Mouse (Mus musculus): Measurements from ENCODE around the gene Nhsl1. TPM values are rescaled to one million over a fixed set of nuclear protein-coding genes. Genes with fewer than 3 reads are reported as not detected.

Gene Nhsl1
- total and polyA plus RNA-seq, 3 experiments: not detected

GRCm38 (mm10) chr10:18400998-18401397, 82.2 kb downstream of the Nhsl1 start:
- Histone ChIP-seq H3K36me3 (ENCODE audit: control insufficient read depth in 1 of 2, insufficient read depth in 2 of 2, low read length in 2 of 2) (no peaks in the 10 kb centered on the region), H3K4me3 (ENCODE audit: control insufficient read depth in 1 of 2, insufficient read depth in 1 of 2, low read depth in 2 of 2, low read length in 2 of 2) (no peak overlapping the region), H3K27me3 (ENCODE audit: control insufficient read depth in 1 of 2, insufficient read depth in 2 of 2, low read length in 2 of 2) (no peaks in the 10 kb centered on the region), H3K79me2 (ENCODE audit: control insufficient read depth, insufficient read depth, low read length, poor library complexity) (no peaks in the 10 kb centered on the region), H3K27ac (ENCODE audit: control insufficient read depth, low read depth, low read length) (no peak overlapping the region), H3K9me3 (replicated peaks; ENCODE audit: insufficient read depth, low read length) (no peaks in the 10 kb centered on the region), H3K4me1 (ENCODE audit: control insufficient read depth in 1 of 2, insufficient read depth in 2 of 2, low read length in 2 of 2) (no peaks in the 10 kb centered on the region), H3K9ac (ENCODE audit: control insufficient read depth, low read depth, low read length, poor library complexity, severe bottlenecking) (no peak overlapping the region)
- DNase-seq (ENCODE audit: low read depth, low spot score): no peak
- TF ChIP-seq SIN3A (IDR thresholded peaks at IDR 0.05; ENCODE audit: low read length) (no peak), CTCF (IDR thresholded peaks at IDR 0.05 in 2 of 3, conservative IDR thresholded peaks at IDR 0.05 in 1 of 3; ENCODE audit: control insufficient read depth in 1 of 3, insufficient read depth in 1 of 3, low read depth in 2 of 3, low read length in 3 of 3, poor library complexity in 1 of 3, severe bottlenecking in 1 of 3) (no peak), POLR2AphosphoS5 (IDR thresholded peaks at IDR 0.05; ENCODE audit: borderline replicate concordance, low read depth, low read length) (no peak), TCF12 (IDR thresholded peaks at IDR 0.05; ENCODE audit: low read depth, low read length) (no peak), MYB (IDR thresholded peaks at IDR 0.05; ENCODE audit: low read depth, low read length) (no peak), NELFE (IDR thresholded peaks at IDR 0.05; ENCODE audit: low read depth, low read length) (no peak), HCFC1 (IDR thresholded peaks at IDR 0.05; ENCODE audit: low read depth, low read length) (no peak), MAZ (IDR thresholded peaks at IDR 0.05; ENCODE audit: low read depth, low read length) (no peak), JUND (IDR thresholded peaks at IDR 0.05; ENCODE audit: low read depth, low read length) (no peak), MXI1 (IDR thresholded peaks at IDR 0.05; ENCODE audit: low read depth, low read length) (no peak), NRF1 (IDR thresholded peaks at IDR 0.05; ENCODE audit: insufficient read depth, low read depth, low read length, poor library complexity, severe bottlenecking) (no peak), ZNF384 (IDR thresholded peaks at IDR 0.05; ENCODE audit: low read depth, low read length) (no peak), RAD21 (IDR thresholded peaks at IDR 0.05; ENCODE audit: low read depth, low read length) (no peak)

GRCm38 (mm10) chr10:18403992-18404391, 85.2 kb downstream of the Nhsl1 start:
- no peak for DNase-seq (ENCODE audit: low read depth, low spot score)
- Histone ChIP-seq H3K79me2 (ENCODE audit: control insufficient read depth, insufficient read depth, low read length, poor library complexity) (no peaks in the 10 kb centered on the region), H3K27ac (ENCODE audit: control insufficient read depth, low read depth, low read length) (no peak overlapping the region), H3K27me3 (ENCODE audit: control insufficient read depth in 1 of 2, insufficient read depth in 2 of 2, low read length in 2 of 2) (no peaks in the 10 kb centered on the region), H3K4me1 (ENCODE audit: control insufficient read depth in 1 of 2, insufficient read depth in 2 of 2, low read length in 2 of 2) (no peaks in the 10 kb centered on the region), H3K36me3 (ENCODE audit: control insufficient read depth in 1 of 2, insufficient read depth in 2 of 2, low read length in 2 of 2) (no peaks in the 10 kb centered on the region), H3K9me3 (replicated peaks; ENCODE audit: insufficient read depth, low read length) (no peaks in the 10 kb centered on the region), H3K4me3 (ENCODE audit: control insufficient read depth in 1 of 2, insufficient read depth in 1 of 2, low read depth in 2 of 2, low read length in 2 of 2) (no peak overlapping the region), H3K9ac (ENCODE audit: control insufficient read depth, low read depth, low read length, poor library complexity, severe bottlenecking) (no peak overlapping the region)
- TF ChIP-seq TCF12 (IDR thresholded peaks at IDR 0.05; ENCODE audit: low read depth, low read length): no peak
- no peak for TF ChIP-seq POLR2AphosphoS5 (IDR thresholded peaks at IDR 0.05; ENCODE audit: borderline replicate concordance, low read depth, low read length)
- TF ChIP-seq MEF2A (IDR thresholded peaks at IDR 0.05; ENCODE audit: extremely low read depth, insufficient replicate concordance, low read depth, low read length, poor library complexity, severe bottlenecking): no peak
- no peak for TF ChIP-seq CTCF (IDR thresholded peaks at IDR 0.05 in 2 of 3, conservative IDR thresholded peaks at IDR 0.05 in 1 of 3; ENCODE audit: control insufficient read depth in 1 of 3, insufficient read depth in 1 of 3, low read depth in 2 of 3, low read length in 3 of 3, poor library complexity in 1 of 3, severe bottlenecking in 1 of 3)
- TF ChIP-seq TAL1 (IDR thresholded peaks at IDR 0.05; ENCODE audit: low read length): no peak
- no peak for TF ChIP-seq GATA1 (IDR thresholded peaks at IDR 0.05; ENCODE audit: low read depth, low read length)
- TF ChIP-seq POLR2A (IDR thresholded peaks at IDR 0.05; ENCODE audit: control insufficient read depth in 1 of 2, insufficient read depth in 1 of 2, low read depth in 1 of 2, low read length in 2 of 2, poor library complexity in 1 of 2): no peak
- TF ChIP-seq POLR2AphosphoS2 (IDR thresholded peaks at IDR 0.05; ENCODE audit: low read length): no peak
- no peak for TF ChIP-seq SIN3A (IDR thresholded peaks at IDR 0.05; ENCODE audit: low read length)

Data from MEL (cell line).